Mouse (Mus musculus) forebrain, embryonic 13.5 days (tissue): ENCODE results near the gene Ttc27. TPM values are rescaled to one million over a fixed set of nuclear protein-coding genes. Genes with fewer than 3 reads are reported as not detected.

Source experiments
- ATAC-seq: fragments of 200-750 bp; cut with Nextera tagmentation; 2 replicates; pipeline ENCODE4 v1.8.0; 2017
- H3K27ac ChIP-seq: fragments of 300-500 bp; sonication (generic); 2 replicates; pipeline ENCODE4 v1.5.1; 2015; ENCODE audit warnings: inconsistent platforms, mild to moderate bottlenecking, moderate library complexity
- H3K27me3 ChIP-seq: fragments of 300-500 bp; sonication (generic); 2 replicates; pipeline ENCODE4 v1.6.1; 2015; ENCODE audit warnings: mild to moderate bottlenecking, inconsistent platforms
- H3K36me3 ChIP-seq: fragments of 300-500 bp; sonication (generic); 2 replicates; pipeline ENCODE4 v1.6.1; 2015; ENCODE audit warnings: mild to moderate bottlenecking, inconsistent platforms; ENCODE audit not compliant: poor library complexity, severe bottlenecking
- H3K4me1 ChIP-seq: fragments of 300-500 bp; sonication (generic); 2 replicates; pipeline ENCODE4 v1.6.1; 2015; ENCODE audit warnings: inconsistent platforms
- H3K4me2 ChIP-seq: fragments of 300-500 bp; sonication (generic); 2 replicates; pipeline ENCODE4 v1.6.1; 2015; ENCODE audit warnings: inconsistent platforms, mild to moderate bottlenecking, moderate library complexity
- H3K4me3 ChIP-seq: fragments of 300-500 bp; sonication (generic); 2 replicates; pipeline ENCODE4 v1.5.1; 2015; ENCODE audit warnings: mild to moderate bottlenecking, inconsistent platforms
- H3K9ac ChIP-seq: fragments of 300-500 bp; sonication (generic); 2 replicates; pipeline ENCODE4 v1.6.1; 2015; ENCODE audit warnings: mild to moderate bottlenecking, inconsistent platforms
- H3K9me3 ChIP-seq: fragments of 300-500 bp; sonication (generic); replicated peaks from 2 replicates; pipeline ENCODE4 v1.6.1; 2016; ENCODE audit warnings: inconsistent platforms
- WGBS: fragments of 180-500 bp; shearing (Covaris S2); methylation state at CpG from one replicate; pipeline ENCODE4 v1.1.7; 2015; 5-methylcytosine and 5-hydroxymethylcytosine counted together
- polyA plus RNA-seq: library from polyadenylated mRNA; unstranded; fragments of >200 nt; fragmentation: Nextera tagmentation; extraction: Ambion mirVana; gene quantifications from 2 replicates; pipeline ENCODE4 v1.2.1, GENCODE M21; 2015

The Ttc27 gene
- polyA plus RNA-seq, 1 experiment from 2014 or later, result 14.8 TPM

GRCm38 (mm10) chr17:74803835-74804234 is 86.3 kb downstream of the Ttc27 start:
- WGBS, result 97% methylated on average over 2 of the region's 2 CpGs
- no peak for ATAC-seq

GRCm38 (mm10) chr17:74804321-74804930 is 86.9 kb downstream of the Ttc27 start:
- Histone ChIP-seq H3K4me2 (no peak overlapping the region), H3K9me3 (no peaks in the 10 kb centered on the region), H3K4me3 (no peak overlapping the region), H3K4me1 (peaks cover 6% of the 10 kb centered on the region; the same call in 1 of the 2 replicates), H3K27ac (no peak overlapping the region), H3K36me3 (0 out of 2 replicates have a peak, but pooled peaks cover 4% of the 10 kb centered on the region), H3K9ac (no peak overlapping the region), H3K27me3 (no peaks in the 10 kb centered on the region)
- peak; percentile 53; the same call in 1 of the 2 replicates for ATAC-seq
- WGBS, result 60% methylated on average over 9 of the region's 9 CpGs

More at GRCm38 (mm10) chr17:74803835-74804234, 86.3 kb downstream of the Ttc27 start:
- no peaks in the 10 kb centered on the region for H3K9me3 ChIP-seq
- no peak overlapping the region for H3K4me2 ChIP-seq
- H3K4me1 ChIP-seq, result peaks cover 6% of the 10 kb centered on the region; the same call in 1 of the 2 replicates
- H3K4me3 ChIP-seq, result no peak overlapping the region
- H3K27me3 ChIP-seq, result no peaks in the 10 kb centered on the region
- H3K9ac ChIP-seq, result no peak overlapping the region
- no peak overlapping the region for H3K27ac ChIP-seq
- H3K36me3 ChIP-seq, result 0 out of 2 replicates have a peak, but pooled peaks cover 4% of the 10 kb centered on the region

- Histone ChIP-seq H3K9ac (no peak overlapping the region), H3K4me1 (peaks cover 6% of the 10 kb centered on the region; the same call in 1 of the 2 replicates), H3K4me3 (no peak overlapping the region), H3K27ac (no peak overlapping the region), H3K4me2 (no peak overlapping the region), H3K36me3 (no peaks in the 10 kb centered on the region), H3K9me3 (no peaks in the 10 kb centered on the region), H3K27me3 (no peaks in the 10 kb centered on the region)
- 80% methylated on average over 9 of the region's 9 CpGs for WGBS
- no peak for ATAC-seq
Observed at GRCm38 (mm10) chr17:74807509-74808248, 90.1 kb downstream of the Ttc27 start.

GRCm38 (mm10) chr17:74808330-74808729 is 90.8 kb downstream of the Ttc27 start:
- H3K4me3 ChIP-seq, result no peak overlapping the region
- peaks cover 6% of the 10 kb centered on the region; the same call in 1 of the 2 replicates for H3K4me1 ChIP-seq
- 69% methylated on average over 1 of the region's 1 CpGs for WGBS
- H3K9me3 ChIP-seq, result no peaks in the 10 kb centered on the region
- no peak overlapping the region for H3K27ac ChIP-seq
- no peaks in the 10 kb centered on the region for H3K27me3 ChIP-seq
- ATAC-seq, result no peak
- H3K9ac ChIP-seq, result no peak overlapping the region
- no peak overlapping the region for H3K4me2 ChIP-seq
- H3K36me3 ChIP-seq, result no peaks in the 10 kb centered on the region

- no peaks in the 10 kb centered on the region for H3K36me3 ChIP-seq
- H3K4me2 ChIP-seq, result no peak overlapping the region
- H3K27me3 ChIP-seq, result no peaks in the 10 kb centered on the region
- no peak for ATAC-seq
- no peak overlapping the region for H3K4me3 ChIP-seq
- no peak overlapping the region for H3K27ac ChIP-seq
- 92% methylated on average over 4 of the region's 4 CpGs for WGBS
- no peaks in the 10 kb centered on the region for H3K9me3 ChIP-seq
- no peak overlapping the region for H3K9ac ChIP-seq
- H3K4me1 ChIP-seq, result peaks cover 6% of the 10 kb centered on the region; the same call in 1 of the 2 replicates
Observed at GRCm38 (mm10) chr17:74808901-74809300, 91.4 kb downstream of the Ttc27 start.

- Histone ChIP-seq H3K27me3 (no peaks in the 10 kb centered on the region), H3K36me3 (no peaks in the 10 kb centered on the region), H3K27ac (no peak overlapping the region), H3K4me2 (no peak overlapping the region), H3K9me3 (no peaks in the 10 kb centered on the region), H3K4me1 (no peaks in the 10 kb centered on the region), H3K9ac (no peak overlapping the region), H3K4me3 (no peak overlapping the region)
- WGBS, result 56% methylated on average over 3 of the region's 3 CpGs
- peak; percentile 74 for ATAC-seq
Observed at GRCm38 (mm10) chr17:74810892-74811625, 93.5 kb downstream of the Ttc27 start.

GRCm38 (mm10) chr17:74819711-74820110 is 102.2 kb downstream of the Ttc27 start:
- Histone ChIP-seq H3K4me2 (no peak overlapping the region), H3K27me3 (no peaks in the 10 kb centered on the region), H3K9me3 (no peaks in the 10 kb centered on the region), H3K36me3 (no peaks in the 10 kb centered on the region), H3K4me1 (no peaks in the 10 kb centered on the region), H3K27ac (no peak overlapping the region), H3K4me3 (no peak overlapping the region), H3K9ac (no peak overlapping the region)
- no peak for ATAC-seq
- 86% methylated on average over 2 of the region's 2 CpGs for WGBS

GRCm38 (mm10) chr17:74830851-74831250 is 113.3 kb downstream of the Ttc27 start:
- Histone ChIP-seq H3K4me2 (no peak overlapping the region), H3K27ac (no peak overlapping the region), H3K36me3 (no peaks in the 10 kb centered on the region), H3K9ac (no peak overlapping the region), H3K27me3 (no peaks in the 10 kb centered on the region), H3K4me3 (no peak overlapping the region), H3K9me3 (0 out of 2 replicates have a peak, but pooled peaks cover 5% of the 10 kb centered on the region), H3K4me1 (no peaks in the 10 kb centered on the region)
- WGBS, result 98% methylated on average over 2 of the region's 2 CpGs
- ATAC-seq, result no peak

GRCm38 (mm10) chr17:74841721-74842120 is 124.2 kb downstream of the Ttc27 start:
- H3K9ac ChIP-seq, result no peak overlapping the region
- no peak for ATAC-seq
- 80% methylated on average over 3 of the region's 3 CpGs for WGBS
- H3K4me2 ChIP-seq, result no peak overlapping the region
- H3K4me3 ChIP-seq, result no peak overlapping the region
- H3K27ac ChIP-seq, result no peak overlapping the region
- no peaks in the 10 kb centered on the region for H3K36me3 ChIP-seq
- H3K27me3 ChIP-seq, result no peaks in the 10 kb centered on the region
- no peaks in the 10 kb centered on the region for H3K9me3 ChIP-seq
- no peaks in the 10 kb centered on the region for H3K4me1 ChIP-seq

GRCm38 (mm10) chr17:74842603-74843002 is 125.1 kb downstream of the Ttc27 start:
- 96% methylated on average over 3 of the region's 3 CpGs for WGBS
- Histone ChIP-seq H3K36me3 (no peaks in the 10 kb centered on the region), H3K9me3 (no peaks in the 10 kb centered on the region), H3K27ac (no peak overlapping the region), H3K9ac (no peak overlapping the region), H3K27me3 (no peaks in the 10 kb centered on the region), H3K4me2 (no peak overlapping the region), H3K4me3 (no peak overlapping the region), H3K4me1 (no peaks in the 10 kb centered on the region)
- no peak for ATAC-seq

- H3K36me3 ChIP-seq, result no peaks in the 10 kb centered on the region
- no peaks in the 10 kb centered on the region for H3K27me3 ChIP-seq
- no peaks in the 10 kb centered on the region for H3K4me1 ChIP-seq
- ATAC-seq, result no peak
- no peak overlapping the region for H3K9ac ChIP-seq
- no peak overlapping the region for H3K4me3 ChIP-seq
- 87% methylated on average over 6 of the region's 6 CpGs for WGBS
- H3K27ac ChIP-seq, result no peak overlapping the region
- no peaks in the 10 kb centered on the region for H3K9me3 ChIP-seq
- H3K4me2 ChIP-seq, result no peak overlapping the region
Observed at GRCm38 (mm10) chr17:74843486-74843885, 126.0 kb downstream of the Ttc27 start.
